ENCODE assay signal across 9 mouse cellular contexts in genomic region chr14:22035900-22036299, GRCm38 (mm10). TPM values are rescaled to one million over a fixed set of nuclear protein-coding genes. Genes with fewer than 3 reads are reported as not detected.
DNase-seq lines count a peak whose midpoint lies in the region; ATAC-seq and TF ChIP-seq lines count a peak whose summit lies in the region.
"Had no signal": no experiment of that assay in that cellular context is flagged by ENCODE, and none has a peak within 500 bp of the region (broad histone marks: within the 10 kb centered on the region; RNA-seq: fewer than 3 reads in every experiment).

No protein-coding gene starts in this region.

- 37% methylated on average over 3 of the region's 3 CpGs for WGBS in limb, embryonic 14.5 days
- 52% methylated on average over 3 of the region's 3 CpGs for WGBS in limb, embryonic 10.5 days
- WGBS in hindbrain, embryonic 12.5 days = 35% methylated on average over 3 of the region's 3 CpGs
- 28% methylated on average over 3 of the region's 3 CpGs for WGBS in neural tube, embryonic 15.5 days

- H3K27ac ChIP-seq in limb, embryonic 14.5 days (replicated peaks; ENCODE audit: low read depth, low read length) = no peak overlapping the region
- no peak overlapping the region for H3K27ac ChIP-seq in limb, embryonic 10.5 days
- no peak overlapping the region; the same call in 1 of the 2 replicates for H3K27ac ChIP-seq in hindbrain, embryonic 12.5 days
- no peak overlapping the region for H3K27ac ChIP-seq in neural tube, embryonic 15.5 days (replicated peaks)
- H3K27ac ChIP-seq: heart, embryonic 13.5 days had no signal

- no peak for TF ChIP-seq CTCF in brain, embryonic 14.5 days (IDR thresholded peaks at IDR 0.05; ENCODE audit: borderline replicate concordance, extremely low read depth, insufficient read depth, insufficient read length)

- no peak overlapping the region for H3K4me2 ChIP-seq in limb, embryonic 14.5 days (replicated peaks; ENCODE audit: low read depth, low read length, severe bottlenecking)
- peak overlapping the region; percentile 17; the same call in 1 of the 2 replicates for H3K4me2 ChIP-seq in hindbrain, embryonic 12.5 days (replicated peaks)
- no peak overlapping the region for H3K4me2 ChIP-seq in neural tube, embryonic 15.5 days
- H3K4me2 ChIP-seq: heart, embryonic 13.5 days had no signal

- TF ChIP-seq POLR2A in limb, embryonic 14.5 days (IDR thresholded peaks at IDR 0.05; ENCODE audit: borderline replicate concordance, extremely low read depth, insufficient read depth, insufficient read length) = no peak
- no peak for TF ChIP-seq POLR2A in brain, embryonic 14.5 days (IDR thresholded peaks at IDR 0.05; ENCODE audit: borderline replicate concordance, extremely low read depth, insufficient read depth, insufficient read length, poor library complexity, severe bottlenecking)

- no peak overlapping the region for H3K9ac ChIP-seq in limb, embryonic 14.5 days (ENCODE audit: low read depth, low read length, severe bottlenecking)
- no peak overlapping the region for H3K9ac ChIP-seq in hindbrain, embryonic 12.5 days
- H3K9ac ChIP-seq in neural tube, embryonic 15.5 days (replicated peaks) = no peak overlapping the region
- H3K9ac ChIP-seq: heart, embryonic 13.5 days had no signal

- H3K4me3 ChIP-seq in limb, embryonic 14.5 days (replicated peaks; ENCODE audit: low read length) = no peak overlapping the region
- H3K4me3 ChIP-seq in limb, embryonic 10.5 days = no peak overlapping the region
- no peak overlapping the region for H3K4me3 ChIP-seq in hindbrain, embryonic 12.5 days
- H3K4me3 ChIP-seq in neural tube, embryonic 15.5 days (replicated peaks) = no peak overlapping the region
- H3K4me3 ChIP-seq: heart, embryonic 13.5 days had no signal

- H3K27me3 ChIP-seq in limb, embryonic 14.5 days (ENCODE audit: control insufficient read depth, insufficient read depth, low read length) = 0 out of 2 replicates have a peak, but pooled peaks cover 4% of the 10 kb centered on the region
- H3K27me3 ChIP-seq in limb, embryonic 10.5 days (ENCODE audit: low read depth, poor library complexity, severe bottlenecking) = peaks cover 81% of the 10 kb centered on the region
- H3K27me3 ChIP-seq in hindbrain, embryonic 12.5 days = peaks cover 17% of the 10 kb centered on the region
- peaks cover 4% of the 10 kb centered on the region; the same call in 1 of the 2 replicates for H3K27me3 ChIP-seq in neural tube, embryonic 15.5 days (replicated peaks)

- H3K9me3 ChIP-seq in limb, embryonic 14.5 days (ENCODE audit: control insufficient read depth, low read length) = no peaks in the 10 kb centered on the region
- H3K9me3 ChIP-seq in limb, embryonic 10.5 days (replicated peaks) = no peaks in the 10 kb centered on the region
- H3K9me3 ChIP-seq in hindbrain, embryonic 12.5 days (replicated peaks) = no peaks in the 10 kb centered on the region
- H3K9me3 ChIP-seq in neural tube, embryonic 15.5 days (replicated peaks) = no peaks in the 10 kb centered on the region
- H3K9me3 ChIP-seq: heart, embryonic 13.5 days had no signal

- no peaks in the 10 kb centered on the region for H3K4me1 ChIP-seq in limb, embryonic 14.5 days (ENCODE audit: control insufficient read depth, insufficient read depth, low read length)
- H3K4me1 ChIP-seq in limb, embryonic 10.5 days = peaks cover 21% of the 10 kb centered on the region; the same call in 1 of the 2 replicates
- peaks cover 31% of the 10 kb centered on the region for H3K4me1 ChIP-seq in hindbrain, embryonic 12.5 days
- peaks cover 31% of the 10 kb centered on the region for H3K4me1 ChIP-seq in neural tube, embryonic 15.5 days

- ATAC-seq in limb, embryonic 14.5 days (ENCODE audit: low FRiP score, low read depth) = peak; percentile 57
- peak; percentile 64; the same call in 1 of the 2 replicates for ATAC-seq in hindbrain, embryonic 12.5 days (ENCODE audit: low FRiP score)
- 0 out of 2 replicates have a peak, but pooled peaks have one; percentile 21 for ATAC-seq in neural tube, embryonic 15.5 days (ENCODE audit: low FRiP score)

- peak; percentile 22 for DNase-seq in limb, embryonic 14.5 days (ENCODE audit: low spot score)
- no peak for DNase-seq in limb, embryonic 10.5 days (ENCODE audit: low spot score)
- DNase-seq in brain, embryonic 14.5 days (ENCODE audit: low read depth) = peak; percentile 55
- DNase-seq in spleen, postnatal 36 days (ENCODE audit: low spot score in 2 of 2) = no peak
- DNase-seq in thymus, postnatal 0 days (ENCODE audit: low spot score) = no peak
- DNase-seq: spleen, adult 18-20 months had no signal

- H3K36me3 ChIP-seq in limb, embryonic 14.5 days (ENCODE audit: control insufficient read depth, insufficient read depth, low read length) = no peaks in the 10 kb centered on the region
- no peaks in the 10 kb centered on the region for H3K36me3 ChIP-seq in limb, embryonic 10.5 days
- H3K36me3 ChIP-seq in hindbrain, embryonic 12.5 days = no peaks in the 10 kb centered on the region
- H3K36me3 ChIP-seq in neural tube, embryonic 15.5 days = no peaks in the 10 kb centered on the region
- H3K36me3 ChIP-seq: heart, embryonic 13.5 days had no signal

RNA-seq across cellular contexts. Expression of gene Lrmda, which starts 16.4 kb away (rescaled TPM):
- 0.08 and 0.13 TPM in 2 replicates for polyA plus RNA-seq in limb, embryonic 14.5 days (2012; rRNA removed)
- polyA plus RNA-seq in limb, embryonic 14.5 days (2014; fragmentation: Nextera tagmentation; extraction: Ambion mirVana) = 0.35 and 0.72 TPM in 2 replicates
- polyA plus RNA-seq in limb, embryonic 10.5 days (2016; fragmentation: Nextera tagmentation; extraction: Ambion mirVana) = 0.48 and 0.51 TPM in 2 replicates
- not detected in 2 replicates for polyA plus RNA-seq in brain, embryonic 14.5 days (2012; rRNA removed)
- polyA plus RNA-seq in hindbrain, embryonic 12.5 days (2016; fragmentation: Nextera tagmentation; extraction: Ambion mirVana) = 0.53 and 0.83 TPM in 2 replicates
- polyA plus RNA-seq in neural tube, embryonic 15.5 days (2015; fragmentation: Nextera tagmentation; extraction: Ambion mirVana) = 0.49 and 0.68 TPM in 2 replicates
- polyA plus RNA-seq in thymus, postnatal 0 days (2015; fragmentation: Nextera tagmentation; extraction: Ambion mirVana) = 0.21 and 0.32 TPM in 2 replicates

RNA-seq across cellular contexts. Expression of gene Zfp503, which starts 46.5 kb away (rescaled TPM):
- polyA plus RNA-seq in limb, embryonic 14.5 days (2012; rRNA removed) = 45.1 and 73.1 TPM in 2 replicates
- polyA plus RNA-seq in limb, embryonic 14.5 days (2014; fragmentation: Nextera tagmentation; extraction: Ambion mirVana) = 15.3 and 17.6 TPM in 2 replicates
- polyA plus RNA-seq in limb, embryonic 10.5 days (2016; fragmentation: Nextera tagmentation; extraction: Ambion mirVana) = 18.5 and 22.6 TPM in 2 replicates
- 19.1 and 26.3 TPM in 2 replicates for polyA plus RNA-seq in brain, embryonic 14.5 days (2012; rRNA removed)
- 39.0 and 45.6 TPM in 2 replicates for polyA plus RNA-seq in hindbrain, embryonic 12.5 days (2016; fragmentation: Nextera tagmentation; extraction: Ambion mirVana)
- 12.7 and 12.9 TPM in 2 replicates for polyA plus RNA-seq in neural tube, embryonic 15.5 days (2015; fragmentation: Nextera tagmentation; extraction: Ambion mirVana)
- polyA plus RNA-seq in thymus, postnatal 0 days (2015; fragmentation: Nextera tagmentation; extraction: Ambion mirVana) = 3.0 and 3.2 TPM in 2 replicates

Comparison
In these comparisons a context has a peak if more than half of its experiments do, and no peak if none do; other contexts are left out.
1. DNase-seq: peak in limb, embryonic 14.5 days (single experiment) and brain, embryonic 14.5 days (single experiment); none in limb, embryonic 10.5 days (single experiment), spleen, postnatal 36 days (0 of 2) and thymus, postnatal 0 days (single experiment).
2. Peak in every context shown above with its lines, with median percentiles within 50 percentile points of each other: ATAC-seq.